Mouse (Mus musculus) right cerebral cortex, postnatal 36 days (tissue): Measurements from ENCODE around the gene Myo16.

Experiments
- DNase-seq, 2 experiments: peaks; one replicate each; pipeline ENCODE4 v3.0.0; 2022; ENCODE audit warnings: low spot score in 2 of 2, mixed read lengths in 1 of 2

Gene Myo16

GRCm38 (mm10) chr8:10153611-10154438, at the start of gene Myo16:
Gene Myo16, plus strand, starts transcription at chr8:10153911.
- no peak for DNase-seq

DNA sequence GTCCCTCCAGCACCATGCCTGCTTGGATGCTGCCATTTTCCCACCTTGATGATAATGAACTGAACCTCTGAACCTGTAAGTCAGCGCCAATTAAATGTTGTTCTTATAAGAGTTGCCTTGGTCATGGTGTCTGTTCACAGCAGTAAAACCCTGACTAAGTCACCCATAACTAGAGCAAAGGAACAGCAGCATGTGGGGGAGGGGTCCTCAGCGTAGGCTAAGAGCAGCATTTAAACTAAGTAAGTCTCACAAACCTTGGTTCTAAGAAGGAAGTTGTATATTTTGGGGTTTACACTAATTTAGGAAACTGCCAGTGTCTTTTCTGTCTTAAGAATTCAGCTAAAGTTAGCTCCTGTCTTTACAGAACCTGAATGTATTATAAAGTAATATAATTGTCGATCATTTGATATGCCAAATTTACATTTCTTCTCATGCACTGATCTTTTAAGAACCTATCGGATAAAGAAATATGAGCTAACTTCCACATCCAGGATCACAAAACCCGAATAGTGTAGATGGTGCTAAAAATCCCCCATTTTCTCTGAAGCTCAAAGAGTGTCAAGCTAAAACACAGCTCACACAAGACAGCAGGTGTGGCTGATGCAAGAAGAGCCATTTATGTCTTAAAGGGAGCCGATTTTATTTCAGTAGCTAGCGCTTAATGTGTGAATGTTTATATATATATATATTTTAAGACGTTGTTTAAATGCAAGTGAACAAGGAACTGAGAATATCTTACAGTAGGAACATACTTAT, 45.0 kb upstream of the Myo16 start:
- peak in 1 of 2 experiments; percentile 34 for DNase-seq

- DNase-seq, result no peak
These were observed 31.0 kb upstream of the Myo16 start for GRCm38 (mm10) chr8:10122749-10123148.

GRCm38 (mm10) chr8:10123412-10123811, 30.3 kb upstream of the Myo16 start:
- DNase-seq, result no peak

DNA sequence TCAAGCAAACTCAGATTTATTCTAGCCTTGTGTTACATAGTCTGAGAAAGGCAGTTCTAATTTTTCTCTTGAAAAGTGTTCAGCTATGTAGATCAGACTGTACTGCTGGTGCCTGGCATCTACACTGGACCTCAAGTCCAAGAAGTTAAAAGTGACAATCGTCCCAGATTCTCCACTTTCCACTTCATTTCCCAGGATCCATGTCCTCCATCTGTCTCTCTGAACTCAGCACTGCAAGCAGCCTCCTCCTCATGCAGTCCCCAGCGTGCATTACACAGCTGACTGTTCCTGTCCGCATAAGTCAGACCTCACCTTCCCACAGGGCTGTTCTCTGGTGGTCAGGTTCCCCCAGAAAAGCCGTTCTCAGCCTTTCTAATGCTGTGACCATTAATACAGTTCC, 28.0 kb upstream of the Myo16 start:
- DNase-seq, result peak in 1 of 2 experiments; percentile 39

GRCm38 (mm10) chr8:10130513-10131414, 22.9 kb upstream of the Myo16 start:
- DNase-seq, result peak; percentile 11 to 38

- DNase-seq, result no peak
These were observed 14.2 kb upstream of the Myo16 start for GRCm38 (mm10) chr8:10139536-10139935.

GRCm38 (mm10) chr8:10143961-10144360, 9.8 kb upstream of the Myo16 start:
- DNase-seq, result no peak

DNA sequence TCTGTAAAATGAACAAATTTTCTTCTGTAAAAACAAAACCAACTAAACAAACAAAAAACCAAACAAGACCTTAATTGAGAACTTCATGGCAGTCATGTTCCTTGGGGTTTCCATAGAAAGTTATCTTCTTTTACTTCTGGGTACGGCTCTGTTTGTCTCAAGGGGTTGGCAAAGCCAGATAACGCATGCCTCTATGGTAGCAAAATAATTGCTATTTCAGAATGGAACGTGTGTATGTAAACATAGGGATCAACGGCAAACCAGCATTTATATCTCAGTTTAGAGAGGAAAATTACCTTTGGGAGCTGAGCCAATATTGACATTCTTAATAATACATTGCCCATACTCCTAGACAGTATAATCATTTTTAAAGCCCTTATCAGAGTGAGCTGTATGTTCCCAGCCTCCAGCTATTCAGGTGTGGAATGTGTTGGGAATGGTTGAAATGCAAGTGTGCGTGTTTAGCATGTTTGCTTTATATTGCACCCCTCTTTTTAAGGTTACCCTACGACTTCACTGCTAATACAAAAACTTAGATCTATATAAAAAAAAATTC, 1.9 kb upstream of the Myo16 start:
- no peak for DNase-seq

DNA sequence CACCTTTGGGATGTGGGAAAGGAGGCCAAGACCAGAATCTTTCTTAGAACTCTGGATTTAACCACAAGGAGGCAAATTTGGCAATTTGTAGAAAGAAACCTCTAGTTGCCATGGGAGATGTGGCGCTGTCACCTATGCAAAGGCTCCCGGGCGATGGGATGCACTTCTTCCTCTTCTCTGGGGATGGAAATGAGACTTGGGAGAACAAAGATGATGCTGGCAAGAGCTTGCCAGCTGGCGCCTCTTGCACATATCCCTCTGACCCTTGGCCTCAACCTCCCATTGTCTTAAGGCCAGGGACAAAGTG, 681 bp downstream of the Myo16 start:
- no peak for DNase-seq

DNA sequence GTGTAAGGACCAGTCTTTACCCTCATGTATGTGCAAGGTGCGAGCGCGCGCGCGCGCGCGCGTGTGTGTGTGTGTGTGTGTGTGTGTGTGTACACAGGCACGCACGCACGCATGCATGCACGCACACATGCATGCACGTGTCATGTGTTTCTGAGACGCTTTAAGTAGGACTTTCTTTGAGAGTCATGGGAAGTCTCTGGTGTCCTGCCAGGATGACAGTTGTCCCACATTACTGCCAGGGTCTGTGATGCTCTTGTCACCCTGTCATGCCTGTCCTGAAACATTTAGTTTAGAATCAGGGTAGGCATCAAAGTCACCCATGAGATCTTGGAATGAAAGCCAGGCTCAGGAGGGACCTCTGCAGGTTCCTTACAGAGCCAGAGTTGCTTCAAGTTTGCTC, 1.4 kb downstream of the Myo16 start:
- DNase-seq, result no peak

DNA sequence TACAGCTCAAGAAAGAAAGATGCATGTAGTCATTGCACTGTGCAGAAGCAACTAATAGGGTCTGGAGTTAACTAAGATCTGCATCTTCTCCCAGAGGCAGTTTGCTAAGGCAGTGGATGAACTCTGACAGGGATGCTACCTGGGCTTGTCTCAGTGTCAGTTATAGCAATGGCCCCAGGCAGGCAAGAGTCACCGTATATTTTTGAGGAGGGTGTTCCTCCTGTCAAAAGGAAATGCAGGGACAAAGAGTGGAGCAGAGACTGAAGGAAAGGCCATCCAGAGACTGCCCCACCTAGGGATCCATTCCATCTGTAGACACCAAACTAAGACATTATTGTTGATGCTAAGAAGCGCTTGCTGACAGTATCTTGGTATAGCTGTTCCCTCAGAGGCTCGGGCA, 7.4 kb downstream of the Myo16 start:
- no peak for DNase-seq

GRCm38 (mm10) chr8:10164959-10165358, 11.2 kb downstream of the Myo16 start:
- no peak for DNase-seq

- DNase-seq, result no peak
These were observed 14.6 kb downstream of the Myo16 start for GRCm38 (mm10) chr8:10168326-10168725.

DNA sequence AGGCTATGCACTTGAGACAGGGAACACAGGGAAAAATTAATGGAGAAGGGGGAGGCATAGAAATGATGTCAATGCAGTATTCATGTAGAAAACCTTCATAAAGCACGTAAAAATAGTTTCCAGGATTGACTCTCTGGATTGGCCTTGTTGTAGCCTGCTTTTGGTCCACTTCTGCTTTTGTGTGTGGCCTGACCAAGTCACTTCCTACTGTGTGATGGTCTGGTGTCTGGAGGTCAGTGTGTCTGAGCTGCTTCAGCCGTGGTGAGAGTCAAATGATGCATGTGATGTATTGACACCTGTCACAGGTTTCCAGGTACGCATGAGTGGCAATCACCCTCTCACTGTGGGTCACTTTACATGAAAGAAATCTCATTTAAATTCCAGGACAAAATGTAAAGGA, 16.2 kb downstream of the Myo16 start:
- no peak for DNase-seq

DNA sequence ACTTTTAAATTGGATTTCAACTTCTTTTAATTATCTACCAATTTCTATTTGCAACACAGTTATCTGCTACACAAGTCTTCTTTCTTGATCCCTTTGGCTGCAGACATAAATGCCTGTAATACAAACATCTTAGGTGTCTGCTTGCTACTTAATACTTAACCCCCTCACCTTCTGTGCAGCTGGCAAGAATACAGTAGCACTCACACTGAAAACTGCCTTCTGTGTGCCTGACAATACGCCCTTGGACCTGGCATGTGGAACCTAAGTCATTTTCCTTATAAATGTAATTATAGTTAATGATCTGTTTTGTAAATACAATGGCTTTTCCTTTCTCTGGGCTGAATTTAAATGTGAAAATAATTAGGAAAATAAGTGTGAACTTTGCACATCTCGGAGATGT, 17.6 kb downstream of the Myo16 start:
- DNase-seq, result no peak

- DNase-seq, result no peak
These were observed 18.6 kb downstream of the Myo16 start for GRCm38 (mm10) chr8:10172278-10172677.

DNA sequence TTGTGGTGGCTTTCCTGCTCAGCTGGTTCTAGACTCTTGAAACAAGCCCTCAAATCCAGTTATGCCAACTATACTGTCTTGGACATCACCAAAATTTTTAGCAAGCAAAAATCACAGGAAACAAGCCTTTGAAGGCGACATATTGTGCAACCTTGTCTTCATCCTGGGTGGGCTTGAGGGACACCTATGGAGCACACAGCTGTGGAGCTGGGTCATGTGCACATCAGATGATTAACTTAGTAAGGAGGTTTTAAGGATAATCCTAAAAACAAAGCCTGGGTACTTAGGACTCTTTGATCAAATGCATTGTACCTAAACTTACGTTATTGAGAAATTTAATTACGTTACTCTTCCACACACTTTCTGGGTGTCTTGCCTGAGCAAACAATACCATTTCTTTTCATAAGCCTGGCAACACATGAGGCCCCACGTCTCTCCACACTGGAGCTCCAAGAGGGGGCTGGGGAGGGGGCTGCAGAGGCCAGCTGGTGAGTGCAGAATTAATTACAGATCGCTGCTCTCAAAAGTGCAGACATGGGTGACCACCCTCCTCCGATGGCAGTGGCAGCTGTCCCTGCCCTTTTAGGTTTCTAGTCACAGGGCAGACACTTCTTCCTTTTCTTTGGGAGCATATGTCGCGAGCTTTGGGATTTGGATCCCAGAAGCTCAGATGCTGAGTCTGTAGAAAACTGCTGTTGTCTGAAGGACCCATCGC, 19.5 kb downstream of the Myo16 start:
- no peak for DNase-seq

DNA sequence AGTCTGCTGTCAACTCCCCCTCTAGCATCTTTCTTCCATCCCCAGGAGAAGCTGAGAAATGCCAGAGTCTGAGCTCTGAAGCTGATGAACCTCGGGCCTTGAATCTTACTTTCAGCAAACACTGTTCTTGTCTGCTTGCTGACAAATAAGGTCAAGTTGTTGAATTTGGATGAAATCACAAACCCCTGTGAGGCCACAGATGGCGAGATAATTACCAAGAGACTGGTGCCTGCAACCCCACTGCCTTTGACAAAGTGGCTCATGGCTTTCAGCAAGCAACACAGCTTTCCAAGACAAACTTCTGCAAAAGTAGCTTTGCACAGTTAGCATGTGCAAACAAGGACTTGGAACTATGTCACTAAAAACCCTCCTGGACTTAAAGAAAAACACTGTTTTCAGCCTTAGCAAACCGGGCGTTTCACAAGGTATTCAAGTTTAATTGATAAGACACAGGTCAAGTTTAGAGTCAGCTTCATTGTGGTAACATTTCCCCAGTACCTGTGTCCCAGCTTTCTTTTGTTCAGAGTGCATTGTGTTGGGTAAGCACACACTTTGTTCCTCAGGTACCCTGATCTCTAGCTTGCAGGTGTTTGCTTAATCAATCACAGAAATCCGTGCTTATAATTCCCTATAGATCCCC, 20.6 kb downstream of the Myo16 start:
- no peak for DNase-seq

DNA sequence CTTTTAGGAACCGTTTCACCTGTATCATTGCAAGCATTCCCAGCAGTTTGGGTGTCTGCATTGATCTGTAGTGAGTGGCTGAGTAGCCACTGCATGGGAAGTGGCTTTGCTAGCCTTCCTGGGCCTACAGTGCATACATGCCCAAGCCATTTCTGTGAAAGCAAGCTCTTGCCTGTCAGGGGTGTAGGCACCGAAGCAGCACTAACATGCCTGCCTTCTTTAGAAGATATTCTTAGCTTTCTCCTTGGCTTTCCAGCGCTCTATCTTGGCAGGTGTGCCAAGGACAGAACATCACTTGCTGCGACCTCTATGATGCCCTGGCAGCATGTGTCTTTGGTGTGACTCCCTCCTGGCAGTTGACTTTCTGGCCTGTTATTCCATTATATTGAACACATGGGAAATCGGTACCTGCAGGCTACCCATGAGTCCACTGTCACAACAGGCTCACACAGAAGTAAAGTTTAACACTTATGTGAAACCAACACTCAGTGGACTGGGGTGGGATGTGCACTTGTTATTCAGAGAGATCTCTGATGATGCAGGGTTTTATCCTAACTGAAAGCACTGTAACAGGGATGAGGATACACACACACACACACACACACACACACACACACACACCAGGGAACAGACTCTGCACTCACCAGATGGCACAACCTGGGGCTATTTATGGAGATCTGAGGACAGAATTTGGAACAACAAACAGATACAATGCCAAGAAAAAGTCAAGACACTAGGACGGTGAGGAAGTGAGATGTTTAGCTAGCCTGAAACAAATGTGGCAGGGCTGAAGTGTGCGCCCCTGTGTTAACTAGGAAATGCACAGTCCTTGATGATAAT, 21.4 kb downstream of the Myo16 start:
- no peak for DNase-seq
